Mouse (Mus musculus): Measurements from ENCODE around the gene Polg2.
"Not testable (repeated sequence)": the region's sequence is repeated elsewhere in the genome, so short reads cannot be mapped to it uniquely, and the experiment has no call there.

Gene Polg2

DNA sequence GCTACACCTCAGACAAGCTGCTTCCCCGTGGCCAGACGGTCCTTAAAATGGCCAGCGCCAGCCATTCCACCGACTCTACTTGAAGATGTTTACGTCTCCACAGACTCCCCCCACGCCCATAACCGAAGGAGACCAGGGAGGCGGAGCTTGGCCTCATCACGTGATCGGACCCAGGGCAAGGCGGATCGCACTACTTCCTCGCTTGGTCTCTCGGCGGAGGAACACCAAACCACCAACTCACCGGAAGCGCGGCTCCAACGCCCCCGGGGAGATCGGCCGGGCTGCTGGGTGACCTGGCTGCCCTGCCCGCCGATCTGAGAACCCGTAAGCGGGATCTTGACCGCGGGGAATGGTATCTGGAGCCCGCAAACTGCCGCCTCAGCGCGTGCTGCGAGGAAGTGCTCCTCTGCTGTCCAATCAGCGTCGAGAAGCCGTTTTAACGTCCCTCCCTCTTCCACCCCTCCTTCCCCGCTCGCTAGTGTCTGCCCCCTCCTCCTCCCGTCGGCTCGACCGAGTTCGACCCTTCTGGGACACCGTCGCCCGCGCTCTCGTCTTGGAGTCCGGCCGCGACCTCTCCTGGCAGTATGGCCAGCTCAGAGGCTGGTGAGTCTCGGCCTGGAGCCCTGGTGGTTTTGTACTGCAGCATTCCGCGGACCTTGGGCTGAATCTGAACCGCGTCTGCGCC, 9.6 kb upstream of the Polg2 start, which contains the start of the genes Ddx5 and Cep95:
Gene Ddx5 (minus strand): TSS at position 411 of the 685 bp plus-strand sequence.
Gene Cep95 (plus strand): TSS at position 478 of the 685 bp plus-strand sequence.
- peak; percentile 98 for DNase-seq

DNA sequence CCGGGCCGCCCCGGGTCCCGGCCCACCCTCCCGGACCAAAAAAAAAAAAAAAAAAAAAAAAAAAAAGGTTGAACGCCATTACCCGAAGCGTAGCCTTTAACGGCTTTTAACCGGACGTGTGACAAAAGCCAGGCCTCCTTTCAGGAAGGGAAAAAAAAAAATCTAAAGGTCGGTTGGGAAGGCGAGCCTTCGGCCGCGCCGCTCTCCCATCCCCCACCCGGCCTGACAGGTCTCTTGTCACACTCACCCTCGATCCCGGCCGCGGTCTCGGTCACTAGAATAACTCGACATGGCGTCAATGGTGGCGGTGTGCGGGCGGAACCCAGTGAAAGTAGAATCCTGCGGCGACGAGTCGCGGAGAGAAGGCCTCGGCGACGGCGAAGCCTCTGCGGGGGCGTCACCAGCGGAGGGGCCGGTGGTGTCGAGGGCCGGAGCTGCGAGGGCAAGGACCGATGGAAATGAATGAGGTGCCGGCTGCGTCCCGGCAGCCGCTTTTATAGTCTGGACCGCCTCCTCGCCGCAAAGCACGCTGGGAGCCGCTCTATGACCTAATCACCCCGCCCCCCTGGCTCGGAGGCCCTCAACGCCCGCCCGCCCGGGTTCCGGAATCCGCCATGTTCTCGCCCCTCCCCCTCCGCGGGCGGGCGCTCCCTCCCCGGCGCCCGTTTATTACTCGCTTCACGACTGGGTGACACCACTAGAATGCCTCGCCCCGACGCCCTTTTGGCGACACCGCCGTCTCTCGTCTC, 8.9 kb upstream of the Polg2 start:
- DNase-seq = peak; percentile 100

DNA sequence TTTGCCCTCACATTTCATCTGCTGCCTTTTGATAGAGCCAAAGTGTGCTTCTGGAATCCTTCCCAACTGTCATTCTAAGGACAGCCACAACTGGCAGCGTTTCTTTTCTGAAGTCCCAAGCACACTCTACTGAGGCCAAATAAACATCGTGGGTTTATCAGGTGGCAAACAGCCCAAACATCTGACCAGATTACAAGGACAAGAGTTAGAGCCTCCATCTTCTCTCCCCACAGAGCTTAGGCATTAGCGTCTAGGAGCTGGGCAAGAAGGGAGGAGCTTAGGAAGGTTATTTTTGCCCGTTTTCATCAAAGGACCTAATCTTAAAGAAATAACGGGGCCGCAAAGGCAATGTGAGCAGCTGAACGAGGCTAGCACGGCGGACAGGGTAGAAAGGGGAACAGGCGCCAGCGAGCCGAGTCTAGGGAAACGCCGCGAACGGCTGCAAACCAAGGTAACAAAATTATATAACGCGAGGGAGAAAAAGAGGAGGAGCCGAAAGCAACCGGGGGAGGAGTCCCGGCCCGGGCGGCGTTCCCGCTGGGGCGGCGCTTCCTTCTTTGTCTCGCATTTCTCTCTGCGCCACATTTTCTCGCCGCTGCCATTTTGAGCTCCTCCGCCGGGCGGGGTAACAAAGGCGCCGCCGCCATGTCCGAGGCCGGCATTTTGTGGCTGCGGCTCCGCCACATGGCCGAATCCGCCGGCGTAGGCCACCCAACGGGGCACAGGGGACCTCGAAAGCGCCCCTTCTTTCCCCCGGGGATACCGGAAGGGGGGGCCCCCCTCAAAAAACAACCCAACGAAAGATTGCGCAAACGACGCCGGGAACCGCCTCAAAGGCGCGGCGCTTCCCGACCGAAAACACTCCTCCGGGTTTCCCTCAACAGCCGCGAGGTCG, 8.0 kb upstream of the Polg2 start:
- DNase-seq = peak; percentile 93

DNA sequence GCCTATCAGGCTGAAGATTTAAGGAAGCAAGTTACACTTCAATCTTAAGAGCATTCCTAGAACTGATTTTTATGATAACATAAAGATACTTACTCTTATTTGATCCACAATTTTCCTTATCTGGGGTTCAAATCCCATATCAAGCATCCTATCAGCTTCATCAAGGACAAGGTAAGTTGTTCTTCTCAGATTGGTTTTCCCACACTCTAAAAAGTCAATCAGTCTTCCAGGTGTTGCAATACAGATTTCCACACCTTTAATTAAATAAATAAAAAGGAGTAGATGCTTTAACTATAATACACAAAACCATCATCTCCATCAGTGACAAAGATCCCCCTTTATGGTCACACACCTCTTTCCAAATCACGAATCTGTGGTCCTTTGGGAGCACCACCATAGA, 5.7 kb upstream of the Polg2 start:
- DNase-seq = no peak

DNA sequence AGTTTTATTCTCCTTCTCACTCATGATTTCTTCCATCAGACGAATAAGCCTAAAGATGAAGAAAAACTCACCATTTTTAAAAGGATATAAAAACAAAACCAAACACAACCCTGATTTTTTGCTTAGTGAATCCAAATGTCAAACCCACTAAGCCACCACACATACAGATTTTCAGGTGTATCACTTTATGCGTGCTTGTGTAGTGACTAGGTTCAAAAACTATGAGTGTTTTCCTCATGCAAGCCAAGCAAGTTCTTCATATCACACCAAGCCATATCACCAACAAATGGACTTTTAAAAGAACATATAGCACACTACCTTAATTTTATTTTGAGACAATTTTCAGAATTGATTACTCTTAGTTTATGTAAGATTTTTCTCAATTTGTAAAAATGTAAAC, 5.1 kb upstream of the Polg2 start:
- no peak for DNase-seq

DNA sequence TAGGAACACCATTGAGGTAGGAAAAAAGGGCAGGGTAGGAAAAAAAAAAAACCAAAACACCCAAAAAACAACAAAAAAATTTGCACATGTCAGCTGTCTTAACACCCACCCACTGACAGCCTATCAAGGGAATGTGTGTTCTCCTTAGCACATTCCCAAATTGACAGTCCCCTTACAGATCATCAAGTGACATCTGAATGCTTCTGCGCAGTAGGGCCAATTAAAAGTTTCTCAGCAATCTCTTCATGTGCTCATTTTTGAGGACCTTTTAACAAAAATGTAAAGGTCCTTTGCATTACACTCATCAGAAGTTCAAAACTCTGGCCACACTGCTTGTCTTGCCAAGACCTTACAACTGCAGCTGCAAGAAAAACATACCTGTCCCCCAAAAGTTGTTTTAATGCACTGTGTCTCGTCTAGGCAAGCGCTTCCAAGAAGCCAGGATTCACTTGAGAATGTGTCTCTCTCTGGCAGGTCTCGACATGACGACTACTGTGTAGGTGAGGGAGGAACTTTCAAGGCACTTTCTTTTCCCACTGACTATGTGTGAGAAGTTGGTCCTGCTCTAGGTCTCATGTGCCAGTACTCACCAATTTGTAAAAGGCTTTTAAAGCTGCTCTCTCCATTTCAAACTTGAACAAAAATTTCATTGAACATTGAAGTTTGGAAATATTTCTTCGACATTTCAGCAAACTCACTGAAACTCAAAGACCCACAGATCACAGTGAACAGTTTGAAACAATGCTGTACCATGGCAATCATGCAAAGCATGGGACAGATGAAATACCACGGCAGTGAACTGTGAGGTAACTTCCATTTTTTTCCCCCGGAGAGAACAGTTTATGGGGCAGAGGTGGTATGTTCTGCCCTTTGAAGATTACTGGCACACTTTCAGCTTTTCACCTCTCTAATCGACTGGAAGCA, 3.8 kb upstream of the Polg2 start:
- no peak for DNase-seq

DNA sequence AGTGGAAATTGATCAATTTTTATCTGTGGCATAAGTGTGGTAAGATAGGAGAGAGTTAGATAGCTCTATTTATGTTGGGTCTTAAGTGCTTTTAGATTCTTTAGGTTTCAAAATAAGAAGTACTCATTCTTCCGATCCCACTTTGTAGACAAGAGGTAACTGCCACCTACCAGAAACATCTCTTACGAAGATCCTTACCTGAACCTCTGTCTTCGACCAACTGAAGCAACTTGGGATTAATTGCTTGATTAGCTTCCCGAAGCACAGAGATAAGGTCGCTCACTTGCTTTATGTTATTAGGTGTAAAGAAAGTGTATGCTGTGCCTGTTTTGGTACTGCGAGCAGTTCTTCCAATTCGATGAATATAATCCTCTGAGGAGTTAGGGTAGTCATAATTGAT, 2.9 kb upstream of the Polg2 start:
- not testable (repeated sequence) for DNase-seq

DNA sequence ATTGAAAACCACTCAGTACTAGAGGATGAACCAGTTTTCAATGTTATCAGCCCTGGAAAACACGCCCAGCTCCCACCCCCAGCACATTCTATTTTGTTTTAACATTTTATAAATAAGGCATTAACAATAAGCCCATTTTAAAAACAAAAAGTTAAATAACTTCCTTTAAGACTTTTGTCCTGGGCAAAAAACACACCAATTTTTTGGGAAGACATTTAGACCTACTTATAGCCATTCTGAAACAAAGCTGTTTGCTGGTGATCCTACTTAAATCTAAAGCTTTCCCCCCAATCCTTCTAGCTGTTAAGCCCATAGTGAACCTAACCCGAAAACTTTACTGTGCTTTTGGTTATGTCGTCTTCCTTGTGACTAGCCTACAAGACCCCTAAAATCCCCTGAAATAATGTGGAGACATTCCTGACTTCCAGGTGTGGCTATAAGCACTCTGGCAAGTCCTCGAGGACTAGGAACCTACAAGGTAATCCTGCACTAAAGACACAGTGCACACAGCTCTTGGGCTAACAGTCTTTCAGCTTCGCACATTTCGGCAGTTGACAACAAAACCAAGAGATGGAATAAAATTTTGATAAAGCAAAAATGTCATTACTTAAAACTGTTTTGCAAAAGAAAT, 1.4 kb upstream of the Polg2 start:
- no peak for DNase-seq

DNA sequence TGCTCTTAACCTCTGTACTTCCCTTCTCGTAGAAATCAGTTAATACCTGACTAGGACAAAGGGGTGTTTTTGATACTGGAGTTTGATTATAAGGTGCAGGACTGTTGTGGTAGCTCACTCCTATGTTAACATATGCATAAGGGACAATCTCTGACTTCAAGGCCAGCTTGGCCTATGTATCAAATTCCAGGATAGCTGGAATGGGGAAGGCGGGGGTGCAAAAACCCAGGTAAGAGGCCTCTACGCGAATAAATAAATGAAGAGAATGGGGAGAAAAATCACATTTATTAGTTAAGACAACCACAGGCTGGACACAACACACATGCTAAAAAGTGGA, 720 bp upstream of the Polg2 start:
- no peak for DNase-seq

DNA sequence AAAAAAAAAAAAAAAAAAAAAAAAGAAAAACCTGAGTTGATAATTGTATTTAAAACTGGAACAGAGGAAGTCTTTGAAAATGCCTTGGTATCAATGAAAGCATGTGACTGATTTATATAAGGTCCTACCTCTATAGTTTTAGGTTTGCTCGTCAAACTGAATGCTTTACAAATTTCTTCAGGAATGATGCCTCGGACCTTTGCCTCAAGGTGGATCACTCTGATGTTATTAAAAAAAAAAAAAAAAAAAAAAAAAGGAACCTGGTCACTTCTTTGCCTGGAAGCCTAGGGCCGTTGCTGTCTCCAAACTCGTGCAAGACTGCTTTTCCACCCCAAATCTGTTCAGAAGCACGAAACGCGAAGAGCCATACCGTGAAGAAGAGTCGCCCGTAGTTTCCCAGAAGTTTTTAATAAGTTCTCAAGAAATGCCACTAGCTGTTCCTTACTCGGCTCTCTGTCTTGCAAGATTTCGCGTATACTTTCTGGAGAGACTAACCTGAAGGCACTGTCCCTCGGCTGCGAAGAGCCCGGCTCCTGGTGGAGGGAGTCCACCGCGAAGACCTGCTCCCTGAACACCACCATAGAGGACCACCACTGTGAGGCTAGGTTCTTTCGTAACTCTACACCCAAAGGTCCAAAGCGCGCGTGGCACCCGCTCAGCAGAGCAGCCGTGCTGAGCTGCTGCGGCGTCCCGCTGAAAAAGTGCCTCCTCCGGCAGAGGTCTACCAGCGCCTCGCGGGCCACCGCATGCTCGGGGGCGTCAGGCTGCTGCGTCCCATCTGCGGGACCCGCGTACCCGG, 549 bp downstream of the Polg2 start:
- no peak for DNase-seq

DNA sequence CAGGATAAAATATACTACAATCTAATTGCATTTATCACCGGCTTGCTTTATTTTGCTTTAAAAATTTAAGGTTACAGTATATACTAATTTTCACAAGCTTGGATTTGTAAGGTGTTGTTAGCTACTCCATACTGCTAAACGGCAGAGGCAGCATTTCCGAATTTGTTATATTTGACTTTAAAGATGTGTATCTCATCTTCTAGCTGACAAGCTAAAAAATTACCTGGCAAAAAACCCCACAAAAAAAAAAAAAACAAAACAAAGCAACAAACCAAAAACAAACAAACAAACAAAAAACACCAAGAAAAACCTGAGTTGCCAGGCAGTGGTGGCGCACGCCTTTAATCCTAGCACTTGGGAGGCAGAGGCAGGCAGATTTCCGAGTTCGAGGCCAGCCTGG, 1.2 kb downstream of the Polg2 start:
- DNase-seq = no peak

DNA sequence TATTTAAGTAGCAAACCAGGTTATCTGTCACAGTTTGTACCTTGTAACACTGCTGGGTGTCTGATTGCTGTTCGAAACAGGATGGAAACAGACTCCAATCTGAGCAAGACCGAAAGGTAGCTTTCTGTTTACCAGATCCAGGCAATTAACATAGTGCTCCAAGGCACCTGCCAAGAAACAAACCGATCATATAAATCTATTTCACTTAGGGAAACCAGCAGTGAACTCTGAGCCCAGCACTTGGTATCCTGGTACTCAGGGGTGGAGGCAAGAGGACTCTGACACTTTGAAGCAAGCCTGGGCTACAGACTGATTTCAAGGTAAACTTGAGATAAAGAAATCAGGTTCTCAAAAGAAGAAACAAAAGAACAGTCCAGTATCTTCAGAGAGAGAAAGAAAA, 1.9 kb downstream of the Polg2 start:
- DNase-seq = no peak

DNA sequence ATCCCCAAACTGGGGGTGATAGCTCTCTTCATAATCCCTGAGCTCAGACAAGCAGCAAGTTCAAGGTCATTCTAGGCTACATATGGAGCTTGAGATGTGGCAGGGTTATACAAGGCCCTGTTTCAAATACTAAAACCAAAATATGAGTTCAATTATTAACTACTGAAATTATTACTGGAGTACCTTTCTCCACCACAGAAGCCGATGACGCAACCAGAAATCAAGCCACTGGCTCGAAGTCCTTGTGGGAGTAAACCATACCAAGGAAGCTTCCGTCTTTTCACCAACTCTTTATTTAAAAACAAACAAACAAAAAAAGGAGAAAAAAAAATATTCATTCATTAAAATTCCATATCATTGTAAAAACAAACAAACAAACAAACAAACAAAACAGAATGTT, 2.4 kb downstream of the Polg2 start:
- DNase-seq = no peak

DNA sequence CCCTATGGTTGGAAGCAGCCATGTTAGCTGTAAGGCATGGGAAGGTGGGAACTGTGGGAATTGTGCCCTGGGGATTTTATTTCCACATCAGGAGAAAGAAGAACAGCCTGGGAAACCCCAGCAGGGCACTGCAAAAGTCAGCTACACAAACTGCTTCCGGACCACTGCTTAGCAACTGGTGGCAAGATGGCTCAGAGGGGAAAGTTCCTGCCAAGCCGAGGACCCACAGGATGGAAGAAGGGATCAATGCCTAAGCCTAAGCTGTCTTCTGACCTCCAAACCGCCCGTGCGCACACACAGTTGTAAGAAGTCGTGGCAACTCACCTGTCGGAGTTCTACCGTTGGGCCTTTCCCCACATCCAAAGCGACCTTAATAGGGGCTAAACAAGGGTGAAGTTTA, 6.3 kb downstream of the Polg2 start:
- DNase-seq = no peak

DNA sequence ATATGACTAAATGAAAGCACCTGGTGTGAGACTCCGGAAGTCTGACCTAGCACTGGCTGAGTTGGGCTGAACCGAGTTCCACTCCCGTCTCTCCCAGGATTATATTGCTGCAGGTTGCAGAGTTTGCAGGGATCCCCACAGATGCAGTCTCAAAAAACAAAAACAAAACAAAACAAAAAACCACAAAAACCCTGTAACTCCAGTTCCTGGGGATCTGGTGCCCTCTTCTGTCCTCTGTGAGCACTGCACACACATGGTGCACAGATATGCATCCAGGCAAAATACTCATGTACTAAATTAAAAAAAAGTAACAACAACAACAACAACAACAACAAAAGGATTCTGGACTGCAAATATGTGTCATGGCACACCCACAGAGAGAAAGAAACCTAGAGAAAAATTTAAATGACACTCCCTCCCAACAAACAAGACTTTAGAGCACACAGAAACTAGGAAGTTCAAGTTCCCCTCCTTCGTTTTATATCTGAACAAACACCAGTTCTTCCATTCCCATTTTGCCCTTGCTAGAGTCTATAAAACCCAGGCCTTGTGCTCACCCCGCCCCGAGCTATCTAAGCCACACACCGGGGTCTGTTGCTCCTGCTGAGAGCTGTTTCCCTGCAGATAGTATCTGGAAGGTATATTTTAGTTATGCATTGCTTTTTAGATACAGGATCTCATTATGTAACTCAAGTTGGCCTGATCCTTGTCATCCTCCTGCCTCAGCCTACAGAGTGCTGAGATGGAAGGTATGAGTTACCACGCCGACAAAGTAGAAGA, 9.0 kb downstream of the Polg2 start:
- DNase-seq = peak in 1 of 2 experiments; percentile 52

DNA sequence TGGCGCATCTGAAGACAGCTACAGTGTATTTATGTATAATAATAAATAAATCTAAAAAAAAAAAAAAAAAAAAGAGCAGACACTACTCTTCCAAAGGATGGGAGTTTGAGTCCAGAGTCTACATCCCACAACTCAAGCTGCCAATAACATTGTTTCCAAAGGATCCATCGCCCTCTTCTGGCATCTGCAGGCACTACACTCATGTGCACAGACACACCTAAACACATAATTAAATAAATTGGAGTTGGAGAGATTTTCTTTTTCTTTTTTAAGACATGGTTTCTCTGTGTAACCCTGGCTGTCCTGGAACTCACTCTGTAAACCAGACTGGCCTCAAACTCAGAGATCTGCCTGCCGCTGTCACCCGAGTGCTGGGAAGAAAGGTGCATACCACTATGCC, 11.8 kb downstream of the Polg2 start:
- no peak for DNase-seq

DNA sequence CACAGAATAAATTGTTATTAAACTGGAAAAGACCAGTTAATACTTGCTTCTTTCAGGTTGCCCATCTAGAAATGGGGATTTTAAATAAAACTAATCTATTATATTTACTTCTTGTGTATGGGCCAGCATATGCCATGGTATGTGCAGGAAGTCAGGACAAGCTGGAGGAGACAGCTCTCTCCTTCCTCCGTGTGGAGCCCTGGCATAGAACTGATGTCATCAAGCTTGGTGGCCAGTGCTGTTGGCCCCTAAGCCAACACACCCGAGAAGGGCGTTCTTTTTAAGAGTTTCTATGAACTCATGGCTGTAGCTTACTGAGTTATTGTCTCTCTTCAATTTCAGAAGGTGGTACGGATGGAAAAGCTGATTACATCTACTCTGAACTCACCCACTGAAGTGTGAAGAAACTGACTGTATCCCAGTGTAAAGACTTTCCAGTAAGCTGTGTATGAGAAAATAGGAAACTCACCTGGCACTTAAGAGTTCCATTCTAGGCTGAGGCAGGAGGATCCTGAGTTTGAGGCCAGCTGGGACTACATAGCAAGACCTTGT, 12.7 kb downstream of the Polg2 start:
- no peak for DNase-seq

DNA sequence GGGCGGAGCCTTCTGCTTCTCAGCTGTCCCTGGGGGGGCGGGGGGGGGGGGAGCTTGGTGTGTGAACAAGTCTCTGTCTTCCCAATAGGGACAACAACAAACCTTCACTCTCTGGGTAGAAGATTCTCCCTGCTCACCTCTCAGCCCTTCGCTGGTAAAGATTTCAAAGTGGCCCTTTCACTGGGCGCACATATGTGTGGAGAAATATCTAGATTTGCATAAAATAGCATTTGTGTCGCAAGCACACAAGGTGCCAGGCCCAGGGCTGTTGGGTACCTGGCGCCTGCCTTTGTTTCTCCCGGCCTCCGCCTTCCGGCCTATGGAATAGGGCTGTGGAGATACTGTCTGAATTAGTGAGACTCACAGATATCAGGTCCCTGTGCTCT, 16.5 kb downstream of the Polg2 start:
- DNase-seq = no peak

DNA sequence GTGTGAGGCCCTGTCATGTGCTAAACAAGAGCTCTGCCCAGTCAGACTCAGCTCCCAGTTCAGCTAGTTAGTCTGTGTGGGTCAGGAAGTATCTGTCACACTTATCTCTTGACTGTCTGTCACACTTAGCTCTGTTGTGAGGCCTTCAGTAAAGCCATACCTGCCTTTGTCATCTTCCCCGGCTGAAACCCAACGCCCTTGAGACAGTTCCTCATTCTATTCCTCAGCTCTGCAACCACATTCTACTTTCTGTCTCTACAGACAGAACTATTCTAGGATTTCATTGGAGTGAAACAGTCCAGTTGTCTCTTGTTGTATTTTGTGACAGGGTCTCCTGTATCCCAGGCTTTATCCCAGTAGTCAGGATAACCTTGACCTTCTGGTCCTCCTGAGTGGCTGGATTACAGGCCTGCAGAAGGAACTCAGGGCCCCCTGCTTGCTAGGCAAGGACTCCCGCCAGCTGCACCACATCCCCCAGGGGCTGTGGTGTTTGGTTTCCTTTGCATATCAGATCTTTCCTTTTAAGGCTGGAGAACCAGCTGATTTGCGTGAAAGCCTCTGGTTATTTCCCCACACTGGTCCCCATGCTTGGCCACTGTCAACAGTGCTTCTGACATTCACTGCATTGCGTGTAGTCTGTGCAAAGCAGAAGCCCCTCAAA, 17.1 kb downstream of the Polg2 start:
- DNase-seq = no peak
